Mouse (Mus musculus): ENCODE measurements around the gene Insyn1. TPM values are rescaled to one million over a fixed set of nuclear protein-coding genes. Genes with fewer than 3 reads are reported as not detected.

Insyn1 gene
- total and polyA plus RNA-seq, 3 experiments = 2.4 to 5.5 (median 2.5) TPM

GRCm38 (mm10) chr9:58442105-58443010 is 46.0 kb upstream of the Insyn1 start:
- no peaks in the 10 kb centered on the region for H3K79me2 ChIP-seq (replicated peaks; ENCODE audit: control insufficient read depth, extremely low read depth, insufficient read depth, poor library complexity, severe bottlenecking)
- no peak overlapping the region for H3K4me3 ChIP-seq (replicated peaks in 1 of 3; ENCODE audit: low read depth in 2 of 3, low read length in 2 of 3, poor library complexity in 1 of 3)
- TF ChIP-seq MEF2A (IDR thresholded peaks at IDR 0.05; ENCODE audit: borderline replicate concordance, low read depth, low read length) = no peak
- no peak overlapping the region for H3K9ac ChIP-seq (ENCODE audit: insufficient read depth, low read depth)
- dilution Hi-C loops (cut with MboI; ENCODE audit: extremely low pct_ligation_motif_present, extremely low pct_unique_long_range_greater_than_20kb, low sequenced_read_pairs) (no loop called here), in situ Hi-C loops (cut with MboI; ENCODE audit: low pct_ligation_motif_present, low pct_unique_long_range_greater_than_20kb, low sequenced_read_pairs) (no loop called here)
- DNase-seq (ENCODE audit: extremely low read depth) = no peak
- H3K4me2 ChIP-seq (ENCODE audit: insufficient read depth, low read depth, poor library complexity, severe bottlenecking) = no peak overlapping the region
- H3K36me3 ChIP-seq (replicated peaks in 1 of 2; ENCODE audit: control insufficient read depth in 1 of 2, insufficient read depth in 1 of 2, low read length in 1 of 2) = no peaks in the 10 kb centered on the region
- H3K27ac ChIP-seq (ENCODE audit: insufficient read depth, low read depth) = no peak overlapping the region
- peaks cover 7% of the 10 kb centered on the region for H3K27me3 ChIP-seq (replicated peaks)
- no peaks in the 10 kb centered on the region for H3K4me1 ChIP-seq (ENCODE audit: control insufficient read depth in 1 of 2, insufficient read depth in 2 of 2)
- H3K9me3 ChIP-seq (replicated peaks; ENCODE audit: low read length) = peaks cover 3% of the 10 kb centered on the region

GRCm38 (mm10) chr9:58443061-58443460 is 45.3 kb upstream of the Insyn1 start:
- no peak overlapping the region for H3K27ac ChIP-seq (ENCODE audit: insufficient read depth, low read depth)
- no peaks in the 10 kb centered on the region for H3K4me1 ChIP-seq (ENCODE audit: control insufficient read depth in 1 of 2, insufficient read depth in 2 of 2)
- H3K79me2 ChIP-seq (replicated peaks; ENCODE audit: control insufficient read depth, extremely low read depth, insufficient read depth, poor library complexity, severe bottlenecking) = no peaks in the 10 kb centered on the region
- TF ChIP-seq E2F4 (IDR thresholded peaks at IDR 0.05; ENCODE audit: insufficient replicate concordance, low read depth, low read length) (no peak), NELFE (IDR thresholded peaks at IDR 0.05; ENCODE audit: low read depth, low read length) (no peak), KAT2A (IDR thresholded peaks at IDR 0.05; ENCODE audit: insufficient replicate concordance, low read length) (no peak), EP300 (IDR thresholded peaks at IDR 0.05; ENCODE audit: low read length) (no peak), GABPA (IDR thresholded peaks at IDR 0.05; ENCODE audit: insufficient replicate concordance, low read depth, low read length) (no peak), MYC (IDR thresholded peaks at IDR 0.05; ENCODE audit: low read depth, low read length) (no peak), SMC3 (IDR thresholded peaks at IDR 0.05; ENCODE audit: low read depth, low read length) (no peak), JUND (conservative IDR thresholded peaks at IDR 0.05; ENCODE audit: low read depth, low read length) (no peak), SIN3A (IDR thresholded peaks at IDR 0.05; ENCODE audit: low read length) (no peak), UBTF (IDR thresholded peaks at IDR 0.05; ENCODE audit: low read depth, low read length) (no peak), TCF12 (IDR thresholded peaks at IDR 0.05; ENCODE audit: low read depth, low read length) (no peak), MAFK (IDR thresholded peaks at IDR 0.05; ENCODE audit: insufficient replicate concordance, low read length) (no peak), USF2 (conservative IDR thresholded peaks at IDR 0.05; ENCODE audit: low read depth, low read length) (no peak)
- H3K9me3 ChIP-seq (replicated peaks; ENCODE audit: low read length) = peaks cover 3% of the 10 kb centered on the region
- no peak overlapping the region for H3K4me2 ChIP-seq (ENCODE audit: insufficient read depth, low read depth, poor library complexity, severe bottlenecking)
- dilution Hi-C loops (cut with MboI; ENCODE audit: extremely low pct_ligation_motif_present, extremely low pct_unique_long_range_greater_than_20kb, low sequenced_read_pairs) = no loop called here
- no peaks in the 10 kb centered on the region for H3K36me3 ChIP-seq (replicated peaks in 1 of 2; ENCODE audit: control insufficient read depth in 1 of 2, insufficient read depth in 1 of 2, low read length in 1 of 2)
- DNase-seq (ENCODE audit: extremely low read depth) = no peak
- no peak overlapping the region for H3K9ac ChIP-seq (ENCODE audit: insufficient read depth, low read depth)
- no peak overlapping the region for H3K4me3 ChIP-seq (replicated peaks in 1 of 3; ENCODE audit: low read depth in 2 of 3, low read length in 2 of 3, poor library complexity in 1 of 3)
- in situ Hi-C loops (cut with MboI; ENCODE audit: low pct_ligation_motif_present, low pct_unique_long_range_greater_than_20kb, low sequenced_read_pairs) = no loop called here
- H3K27me3 ChIP-seq (replicated peaks) = peaks cover 7% of the 10 kb centered on the region

All from CH12.LX (cell line).